Comparison of ENCODE assay signal across 8 mouse cellular contexts in the genomic region with DNA sequence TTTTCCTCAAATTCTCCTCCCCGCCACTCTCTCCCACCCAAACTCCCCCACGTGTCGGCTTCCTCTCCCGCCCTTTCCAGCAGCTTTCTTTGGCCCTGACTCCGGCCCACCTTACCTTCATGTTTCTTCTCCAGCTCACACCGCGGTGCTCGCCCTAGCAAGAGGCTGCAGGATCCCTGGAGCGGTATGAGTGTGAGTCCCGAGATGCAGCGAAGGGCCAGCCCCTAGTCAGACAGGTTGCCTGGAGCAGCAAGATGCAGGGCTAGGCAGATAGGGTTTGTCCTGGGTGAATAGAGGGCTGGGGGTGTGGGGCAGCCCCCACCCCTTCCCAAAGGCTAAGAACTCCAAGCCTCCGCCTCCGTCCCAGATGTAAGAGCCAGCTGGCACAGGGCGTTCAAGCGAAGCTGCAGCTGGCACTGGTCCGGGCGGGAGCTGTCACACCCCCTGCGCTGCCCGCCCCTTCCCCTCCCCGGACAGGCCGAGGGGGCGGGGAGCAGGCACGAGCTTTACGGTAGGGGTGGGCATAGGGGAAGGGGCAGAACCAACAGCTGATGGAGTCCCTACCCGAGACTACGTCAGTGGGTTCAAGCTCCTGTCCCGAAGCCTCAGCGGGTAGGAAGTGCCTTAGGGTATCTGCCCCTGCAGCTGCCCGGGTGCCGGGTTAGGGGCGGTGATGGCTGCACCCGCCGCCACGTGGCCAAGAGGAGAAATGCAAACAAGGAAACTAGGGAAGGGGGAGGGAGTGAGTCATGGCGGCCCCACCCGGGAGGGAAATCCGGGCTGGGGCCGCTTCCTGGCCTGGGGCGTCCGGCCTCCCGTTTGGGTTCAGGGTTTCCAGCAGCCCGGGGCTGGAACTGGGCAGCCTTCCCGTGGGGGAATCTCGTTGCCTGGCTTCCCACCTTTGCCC. TPM values are rescaled to one million over a fixed set of nuclear protein-coding genes. Genes with fewer than 3 reads are reported as not detected.
A peak's percentile ranks its signal among the peaks of the same experiment; 100 is the strongest.
DNase-seq lines count a peak whose midpoint lies in the region; ATAC-seq and TF ChIP-seq lines count a peak whose summit lies in the region.

A gene (minus strand): TSS at position 693 of the 907 bp plus-strand sequence.

- peak; percentile 84 for DNase-seq in CD4-positive, CD25-positive, alpha-beta regulatory T cell, adult 2 months (ENCODE audit: low read depth, low spot score)
- DNase-seq in forebrain, embryonic 11.5 days (ENCODE audit: low spot score) = peak; percentile 87
- DNase-seq in kidney, postnatal 25 days = peak; percentile 92 to 98
- peak; percentile 82 for DNase-seq in liver, postnatal 0 days
- DNase-seq in testis, postnatal 14 days (ENCODE audit: low spot score) = peak; percentile 68

- H3K4me1 ChIP-seq in bone marrow macrophage, adult 2 months (ENCODE audit: control insufficient read depth, insufficient read depth, low read length) = no peaks in the 10 kb centered on the region
- H3K4me1 ChIP-seq in forebrain, embryonic 11.5 days (replicated peaks; ENCODE audit: control insufficient read depth, insufficient read depth, low read length) = peaks cover 19% of the 10 kb centered on the region
- peaks cover 22% of the 10 kb centered on the region for H3K4me1 ChIP-seq in heart, embryonic 16.5 days (ENCODE audit: control insufficient read depth, insufficient read depth, low read length)
- peaks cover 28% of the 10 kb centered on the region for H3K4me1 ChIP-seq in liver, postnatal 0 days (ENCODE audit: insufficient read depth)
- peaks cover 51% of the 10 kb centered on the region for H3K4me1 ChIP-seq in neural tube, embryonic 13.5 days (replicated peaks)

- peak within 1 kb of the TSS; percentile 60 for H3K9ac ChIP-seq in forebrain, embryonic 11.5 days (ENCODE audit: low read length)
- H3K9ac ChIP-seq in heart, embryonic 16.5 days (ENCODE audit: low read length) = peak within 1 kb of the TSS; percentile 84
- peak within 1 kb of the TSS; percentile 67 for H3K9ac ChIP-seq in liver, postnatal 0 days (replicated peaks)
- H3K9ac ChIP-seq in neural tube, embryonic 13.5 days = peak within 1 kb of the TSS; percentile 69

- TF ChIP-seq POLR2A in bone marrow macrophage, adult 2 months (IDR thresholded peaks at IDR 0.05; ENCODE audit: borderline replicate concordance, low read depth, low read length) = no peak

- H3K36me3 ChIP-seq in forebrain, embryonic 11.5 days (ENCODE audit: control insufficient read depth, insufficient read depth, low read length) = no peaks in the 10 kb centered on the region
- H3K36me3 ChIP-seq in heart, embryonic 16.5 days (ENCODE audit: control insufficient read depth, insufficient read depth) = no peaks in the 10 kb centered on the region
- H3K36me3 ChIP-seq in liver, postnatal 0 days (replicated peaks; ENCODE audit: insufficient read depth, low read length) = no peaks in the 10 kb centered on the region
- no peaks in the 10 kb centered on the region for H3K36me3 ChIP-seq in neural tube, embryonic 13.5 days

- peak within 1 kb of the TSS; percentile 39 for H3K4me3 ChIP-seq in bone marrow macrophage, adult 2 months (ENCODE audit: insufficient read depth, low read length)
- H3K4me3 ChIP-seq in forebrain, embryonic 11.5 days (ENCODE audit: low read depth, low read length) = peak within 1 kb of the TSS; percentile 39
- H3K4me3 ChIP-seq in heart, embryonic 16.5 days (ENCODE audit: low read length) = peak within 1 kb of the TSS; percentile 64
- H3K4me3 ChIP-seq in liver, postnatal 0 days (ENCODE audit: low read depth, low read length) = peak within 1 kb of the TSS; percentile 51
- peak within 1 kb of the TSS; percentile 48 for H3K4me3 ChIP-seq in neural tube, embryonic 13.5 days

- peak within 1 kb of the TSS; percentile 93 for H3K4me2 ChIP-seq in forebrain, embryonic 11.5 days (ENCODE audit: low read depth, low read length, severe bottlenecking)
- H3K4me2 ChIP-seq in heart, embryonic 16.5 days (ENCODE audit: low read depth, low read length) = peak within 1 kb of the TSS; percentile 99
- peak within 1 kb of the TSS; percentile 84 for H3K4me2 ChIP-seq in liver, postnatal 0 days (ENCODE audit: low read depth, low read length)
- H3K4me2 ChIP-seq in neural tube, embryonic 13.5 days = peak within 1 kb of the TSS; percentile 87

- TF ChIP-seq CTCF in bone marrow macrophage, adult 2 months (IDR thresholded peaks at IDR 0.05; ENCODE audit: low read depth, low read length) = peak; percentile 7; the same call in 1 of the 2 replicates
- peak; percentile 73 for TF ChIP-seq CTCF in liver, postnatal 0 days (IDR thresholded peaks at IDR 0.05; ENCODE audit: low read depth)

- WGBS in forebrain, embryonic 11.5 days = under 1% methylated on average over 43 of the region's 44 CpGs
- WGBS in heart, embryonic 16.5 days = 1% methylated on average over 44 of the region's 44 CpGs
- 1% methylated on average over 39 of the region's 44 CpGs for WGBS in liver, postnatal 0 days (ENCODE audit: insufficient replicate concordance)
- under 1% methylated on average over 44 of the region's 44 CpGs for WGBS in neural tube, embryonic 13.5 days

- TF ChIP-seq EP300 in liver, postnatal 0 days (IDR thresholded peaks at IDR 0.05; ENCODE audit: low read depth) = no peak

- peaks cover 21% of the 10 kb centered on the region for H3K27me3 ChIP-seq in forebrain, embryonic 11.5 days (ENCODE audit: control insufficient read depth, insufficient read depth, low read length)
- 0 out of 2 replicates have a peak, but pooled peaks cover 2% of the 10 kb centered on the region for H3K27me3 ChIP-seq in heart, embryonic 16.5 days (ENCODE audit: control insufficient read depth, insufficient read depth, low read length)
- peaks cover 14% of the 10 kb centered on the region for H3K27me3 ChIP-seq in liver, postnatal 0 days (ENCODE audit: insufficient read depth, low read length)
- peaks cover 66% of the 10 kb centered on the region for H3K27me3 ChIP-seq in neural tube, embryonic 13.5 days

- H3K27ac ChIP-seq in bone marrow macrophage, adult 2 months (ENCODE audit: insufficient read depth, low read depth, low read length) = no peak within 1 kb of the TSS
- no peak within 1 kb of the TSS for H3K27ac ChIP-seq in forebrain, embryonic 11.5 days (ENCODE audit: low read depth, low read length)
- peak within 1 kb of the TSS; percentile 89 for H3K27ac ChIP-seq in heart, embryonic 16.5 days (ENCODE audit: low read length)
- H3K27ac ChIP-seq in liver, postnatal 0 days (ENCODE audit: low read depth) = peak within 1 kb of the TSS; percentile 74
- peak within 1 kb of the TSS; percentile 73 for H3K27ac ChIP-seq in neural tube, embryonic 13.5 days (replicated peaks)

- peak; percentile 85 for ATAC-seq in forebrain, embryonic 11.5 days (replicated peaks; ENCODE audit: low FRiP score)
- ATAC-seq in heart, embryonic 16.5 days (replicated peaks; ENCODE audit: extremely low read depth, insufficient read depth, low FRiP score) = peak; percentile 84
- peak; percentile 73 for ATAC-seq in liver, postnatal 0 days
- peak; percentile 79 for ATAC-seq in neural tube, embryonic 13.5 days (ENCODE audit: low read depth)

- H3K9me3 ChIP-seq in forebrain, embryonic 11.5 days (ENCODE audit: control insufficient read depth, low read length) = no peaks in the 10 kb centered on the region
- no peaks in the 10 kb centered on the region for H3K9me3 ChIP-seq in heart, embryonic 16.5 days (replicated peaks; ENCODE audit: control insufficient read depth, low read length)
- H3K9me3 ChIP-seq in liver, postnatal 0 days (ENCODE audit: low read length) = no peaks in the 10 kb centered on the region
- no peaks in the 10 kb centered on the region for H3K9me3 ChIP-seq in neural tube, embryonic 13.5 days

RNA-seq across cellular contexts. Expression of the gene that starts here (rescaled TPM):
- polyA plus RNA-seq in bone marrow macrophage, adult 2 months (2012; ENCODE audit: insufficient read depth, insufficient read length, missing spikeins) = 2.6 and 3.7 TPM in 2 replicates
- polyA plus RNA-seq in forebrain, embryonic 11.5 days (2014; fragmentation: Nextera tagmentation; extraction: Ambion mirVana) = 4.8 and 5.5 TPM in 2 replicates
- polyA plus RNA-seq in heart, embryonic 16.5 days (2015; fragmentation: Nextera tagmentation; extraction: Ambion mirVana) = 26.3 and 28.7 TPM in 2 replicates
- polyA plus RNA-seq in liver, postnatal 0 days (2015; fragmentation: Nextera tagmentation; extraction: Ambion mirVana) = 1.5 and 1.9 TPM in 2 replicates
- polyA plus RNA-seq in neural tube, embryonic 13.5 days (2015; fragmentation: Nextera tagmentation; extraction: Ambion mirVana) = 10.8 and 12.0 TPM in 2 replicates

Comparison
In these comparisons a context has a peak if more than half of its experiments do, and no peak if none do; other contexts are left out.
1. H3K27ac ChIP-seq: peak in heart, embryonic 16.5 days (single experiment), liver, postnatal 0 days (single experiment) and neural tube, embryonic 13.5 days (single experiment); none in bone marrow macrophage, adult 2 months (single experiment) and forebrain, embryonic 11.5 days (single experiment).
2. Peak in every context shown above with its lines, with median percentiles within 50 percentile points of each other: DNase-seq, H3K4me3 ChIP-seq, ATAC-seq, H3K4me2 ChIP-seq and H3K9ac ChIP-seq.